Mouse (Mus musculus) CH12F3 (cell line): ENCODE measurements around the gene Ankrd60.

Source experiments
- in situ Hi-C: fragments of 300-500 bp; cut with MboI; formaldehyde crosslinking; loops from 2 replicates; pipeline ENCODE4 v1.14.3; 2020; ENCODE audit warnings: low sequenced_read_pairs

The Ankrd60 gene

GRCm38 (mm10) chr2:173532711-173533462, 45.3 kb downstream of the Ankrd60 start:
- in situ Hi-C loops: no loop called here

- in situ Hi-C loops: no loop called here
Observed at GRCm38 (mm10) chr2:173528493-173528892, 49.7 kb downstream of the Ankrd60 start.

GRCm38 (mm10) chr2:173522376-173522775, 55.8 kb downstream of the Ankrd60 start, which contains the start of gene 1700021F07Rik:
Gene 1700021F07Rik, plus strand, starts transcription at chr2:173522586.
- in situ Hi-C loops: no loop called here
